ENCODE assay signal across 10 mouse cellular contexts in genomic region chr1:133057345-133058034, GRCm38 (mm10). TPM values are rescaled to one million over a fixed set of nuclear protein-coding genes. Genes with fewer than 3 reads are reported as not detected.
A peak's percentile ranks its signal among the peaks of the same experiment; 100 is the strongest.
DNase-seq lines count a peak whose midpoint lies in the region; ATAC-seq and TF ChIP-seq lines count a peak whose summit lies in the region.
"Had no signal": no experiment of that assay in that cellular context is flagged by ENCODE, and none has a peak within 500 bp of the region (broad histone marks: within the 10 kb centered on the region; RNA-seq: fewer than 3 reads in every experiment).

No protein-coding gene starts in this region.

- H3K4me1 ChIP-seq in intestine, postnatal 0 days (replicated peaks; ENCODE audit: control insufficient read depth, insufficient read depth, low read length) = peaks cover 12% of the 10 kb centered on the region

- H3K9ac ChIP-seq in intestine, postnatal 0 days (ENCODE audit: low read depth, low read length) = no peak overlapping the region; the same call in 1 of the 2 replicates
- H3K9ac ChIP-seq: lung, embryonic 14.5 days had no signal

- H3K27me3 ChIP-seq in intestine, postnatal 0 days (replicated peaks; ENCODE audit: control insufficient read depth, insufficient read depth, low read length) = no peaks in the 10 kb centered on the region

- TF ChIP-seq CTCF in layer of hippocampus, adult 2 months (conservative IDR thresholded peaks at IDR 0.05) = no peak
- TF ChIP-seq CTCF in intestine, postnatal 0 days (IDR thresholded peaks at IDR 0.05; ENCODE audit: low read depth) = no peak

- no peak overlapping the region for H3K4me3 ChIP-seq in layer of hippocampus, adult 2 months
- no peak overlapping the region for H3K4me3 ChIP-seq in intestine, postnatal 0 days (ENCODE audit: low read depth, low read length)

- H3K27ac ChIP-seq in layer of hippocampus, adult 2 months = peak overlapping the region; percentile 36
- peak overlapping the region; percentile 92 for H3K27ac ChIP-seq in intestine, postnatal 0 days (ENCODE audit: low read depth, low read length)

- H3K36me3 ChIP-seq in intestine, postnatal 0 days (ENCODE audit: control insufficient read depth, insufficient read depth) = no peaks in the 10 kb centered on the region

- peak overlapping the region; percentile 51 for H3K4me2 ChIP-seq in intestine, postnatal 0 days (replicated peaks; ENCODE audit: low read depth)
- H3K4me2 ChIP-seq: lung, embryonic 14.5 days had no signal

- no peaks in the 10 kb centered on the region for H3K9me3 ChIP-seq in intestine, postnatal 0 days (ENCODE audit: control insufficient read depth)

- WGBS in intestine, postnatal 0 days = 19% methylated on average over 7 of the region's 7 CpGs

- peak; percentile 93 for ATAC-seq in intestine, postnatal 0 days
- no peak for ATAC-seq in megakaryocyte, adult 5-6 weeks (ENCODE audit: poor library complexity, severe bottlenecking)

- DNase-seq in layer of hippocampus, adult 2 months (ENCODE audit: low spot score in 2 of 2) = no peak
- no peak for DNase-seq in layer of hippocampus, postnatal 14 days (ENCODE audit: low spot score in 2 of 2)
- peak; percentile 89 for DNase-seq in NIH3T3 (ENCODE audit: low read depth)
- peak; percentile 69 for DNase-seq in brain, adult 2 months (ENCODE audit: low read depth, low spot score)
- DNase-seq in kidney, postnatal 25 days = no peak
- DNase-seq in urinary bladder, postnatal 25 days (ENCODE audit: low spot score) = no peak
- DNase-seq: lung, embryonic 14.5 days; retina, postnatal 1 day had no signal

RNA-seq across cellular contexts. Expression of gene Pik3c2b, which starts 12.0 kb away (rescaled TPM):
- 10 to 100 TPM; 13.7 to 15.5 TPM for total RNA-seq in layer of hippocampus, adult 2 months (2021)
- 10 to 100 TPM; 18.0 to 19.1 TPM for total RNA-seq in layer of hippocampus, postnatal 14 days (2021)
- 3.1 TPM in 2 replicates for polyA plus RNA-seq in intestine, postnatal 0 days (2015; fragmentation: Nextera tagmentation; extraction: Ambion mirVana)
- 0.67 and 1.1 TPM in 2 replicates for total RNA-seq in megakaryocyte, adult 5-6 weeks (2015)
- 0.48 and 0.98 TPM in 2 replicates for total RNA-seq in megakaryocyte, adult 5-6 weeks (2017)

RNA-seq across cellular contexts. Expression of gene Mdm4, which starts 27.1 kb away (rescaled TPM):
- 100 to 1,000 TPM in 1 of 2 experiments, 10 to 100 TPM in 1; 80.8 to 101 TPM for total RNA-seq in layer of hippocampus, adult 2 months (2021)
- total RNA-seq in layer of hippocampus, postnatal 14 days (2021) = 10 to 100 TPM; 91.6 to 94.7 TPM
- polyA plus RNA-seq in intestine, postnatal 0 days (2015; fragmentation: Nextera tagmentation; extraction: Ambion mirVana) = 10.0 and 13.1 TPM in 2 replicates
- 66.6 and 69.0 TPM in 2 replicates for total RNA-seq in megakaryocyte, adult 5-6 weeks (2015)
- 88.5 and 97.9 TPM in 2 replicates for total RNA-seq in megakaryocyte, adult 5-6 weeks (2017)

Comparison
In these comparisons a context has a peak if more than half of its experiments do, and no peak if none do; other contexts are left out.
1. DNase-seq: peak in NIH3T3 (single experiment) and brain, adult 2 months (single experiment); none in layer of hippocampus, adult 2 months (0 of 2), layer of hippocampus, postnatal 14 days (0 of 2), kidney, postnatal 25 days (0 of 2) and urinary bladder, postnatal 25 days (single experiment).
2. RNA of gene Pik3c2b, which starts 12.0 kb away (total RNA-seq): 18.0 to 19.1 TPM in layer of hippocampus, postnatal 14 days and 13.7 to 15.5 TPM in layer of hippocampus, adult 2 months; 0.48 to 1.1 TPM in megakaryocyte, adult 5-6 weeks; every median in the first group is over 4 times any median in the second.